Comparison of ENCODE assay signal across 25 mouse cellular contexts in the genomic region with DNA sequence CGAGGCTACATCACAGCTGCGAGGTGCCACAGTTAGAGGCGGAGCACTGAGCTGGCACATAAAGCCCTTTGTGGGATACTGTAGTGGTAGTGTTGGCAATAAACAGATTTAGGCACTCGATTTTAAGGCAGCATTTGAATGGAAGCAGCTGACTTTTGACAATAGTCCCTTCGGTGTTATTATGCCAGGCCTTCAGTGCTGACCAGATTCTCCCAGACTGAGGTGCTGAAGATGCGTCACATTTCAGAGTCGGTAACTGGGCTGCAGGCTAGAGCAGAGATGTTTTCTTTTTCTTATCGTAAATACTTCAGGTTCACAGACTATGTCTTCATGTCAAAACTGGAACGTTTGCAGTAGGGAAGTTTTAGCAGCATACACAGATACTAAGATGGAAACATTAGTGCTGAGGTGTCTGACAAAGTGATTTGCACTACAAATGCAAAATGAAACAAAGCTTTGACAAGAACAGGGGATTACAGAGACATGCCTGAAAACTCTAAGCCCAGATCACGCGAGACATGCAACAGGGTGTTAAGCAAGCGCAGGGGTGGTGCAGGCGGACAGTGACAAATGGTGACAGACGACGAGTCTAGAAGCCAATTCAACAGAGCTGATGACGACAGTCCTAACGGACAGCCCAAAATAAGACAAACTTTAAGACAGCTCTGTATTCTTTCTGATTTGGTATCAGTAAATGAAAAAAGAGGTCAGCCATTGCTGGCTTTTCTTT.
DNase-seq lines count a peak whose midpoint lies in the region; TF ChIP-seq lines count a peak whose summit lies in the region.
"Had no signal": no experiment of that assay in that cellular context is flagged by ENCODE, and none has a peak within 500 bp of the region (broad histone marks: within the 10 kb centered on the region; RNA-seq: fewer than 3 reads in every experiment).

No protein-coding gene starts in this region.

- no peaks in the 10 kb centered on the region for H3K4me1 ChIP-seq in forebrain, embryonic 10.5 days
- H3K4me1 ChIP-seq: embryonic facial prominence, embryonic 13.5 days; hindbrain, embryonic 12.5 days; limb, embryonic 12.5 days; midbrain, embryonic 15.5 days; stomach, embryonic 15.5 days had no signal

- H3K4me3 ChIP-seq in left cerebral cortex, adult 2 months = no peak overlapping the region
- no peak overlapping the region for H3K4me3 ChIP-seq in forebrain, embryonic 10.5 days
- H3K4me3 ChIP-seq: embryonic facial prominence, embryonic 13.5 days; erythroblast, embryonic 14.5 days; heart, adult 2 months; hindbrain, embryonic 12.5 days; limb, embryonic 12.5 days; midbrain, embryonic 15.5 days; myocyte; neural tube, embryonic 13.5 days; stomach, embryonic 15.5 days had no signal

- H3K27ac ChIP-seq in left cerebral cortex, adult 2 months = peak overlapping the region; percentile 29; the same call in 1 of the 2 replicates
- no peak overlapping the region for H3K27ac ChIP-seq in forebrain, embryonic 10.5 days
- H3K27ac ChIP-seq: embryonic facial prominence, embryonic 13.5 days; heart, adult 2 months; hindbrain, embryonic 12.5 days; kidney, postnatal 0 days; limb, embryonic 12.5 days; midbrain, embryonic 15.5 days; neural tube, embryonic 13.5 days; stomach, embryonic 15.5 days had no signal

- 93% methylated on average over 17 of the region's 17 CpGs for WGBS in forebrain, embryonic 10.5 days

- peak; percentile 58 for DNase-seq in adrenal gland, postnatal 14 days
- no peak for DNase-seq in adrenal gland, postnatal 4 days (ENCODE audit: low spot score in 2 of 2)
- DNase-seq in left cerebral cortex, adult 2 months (ENCODE audit: extremely low spot score in 1 of 2, low spot score in 2 of 2) = no peak
- no peak for DNase-seq in left cerebral cortex, adult 11 months (ENCODE audit: low spot score)
- DNase-seq in fat pad, adult 2 months (ENCODE audit: extremely low read depth, low read depth, low spot score) = peak; percentile 39
- no peak for DNase-seq in forebrain, embryonic 10.5 days (ENCODE audit: extremely low spot score, low spot score)
- DNase-seq in thymus, postnatal 0 days (ENCODE audit: low spot score) = no peak
- DNase-seq: cerebellum, adult 8-10 months; cerebellum, postnatal 36 days; embryo, embryonic 11 days; gastrocnemius, postnatal 10 days; heart, adult 2 months; kidney, adult 18-20 months; liver, postnatal 0 days; thymus, adult 18-20 months; thymus, postnatal 4 days had no signal

- H3K36me3 ChIP-seq in forebrain, embryonic 10.5 days (replicated peaks) = peaks cover 94% of the 10 kb centered on the region

- H3K27me3 ChIP-seq in forebrain, embryonic 10.5 days (ENCODE audit: poor library complexity, severe bottlenecking) = no peaks in the 10 kb centered on the region
- H3K27me3 ChIP-seq: embryonic facial prominence, embryonic 13.5 days; hindbrain, embryonic 12.5 days; limb, embryonic 12.5 days; midbrain, embryonic 15.5 days; neural tube, embryonic 13.5 days; stomach, embryonic 15.5 days had no signal

- H3K9me3 ChIP-seq in forebrain, embryonic 10.5 days = no peaks in the 10 kb centered on the region
- H3K9me3 ChIP-seq: embryonic facial prominence, embryonic 13.5 days; hindbrain, embryonic 12.5 days; limb, embryonic 12.5 days; midbrain, embryonic 15.5 days; neural tube, embryonic 13.5 days; stomach, embryonic 15.5 days had no signal

- TF ChIP-seq CTCF in left cerebral cortex, adult 2 months (IDR thresholded peaks at IDR 0.05) = no peak

- intact Hi-C loops in left cerebral cortex, adult 2 months (cut with DNase I) = no loop called here

Comparison
In these comparisons a context has a peak if more than half of its experiments do, and no peak if none do; other contexts are left out.
1. DNase-seq: peak in adrenal gland, postnatal 14 days (single experiment) and fat pad, adult 2 months (single experiment); none in adrenal gland, postnatal 4 days (0 of 2), left cerebral cortex, adult 2 months (0 of 2), left cerebral cortex, adult 11 months (single experiment), forebrain, embryonic 10.5 days (single experiment) and thymus, postnatal 0 days (single experiment).